Mouse (Mus musculus): ENCODE results near the gene Zfp27. TPM values are rescaled to one million over a fixed set of nuclear protein-coding genes. Genes with fewer than 3 reads are reported as not detected.
A peak's percentile ranks its signal among the peaks of the same experiment; 100 is the strongest.
"Not testable (repeated sequence)": the region's sequence is repeated elsewhere in the genome, so short reads cannot be mapped to it uniquely, and the experiment has no call there.

The Zfp27 gene
- polyA plus RNA-seq, 1 experiment from 2014 or later, result 12.8 TPM

GRCm38 (mm10) chr7:29907206-29907605 lies 834 bp upstream of the Zfp27 start:
- ATAC-seq (ENCODE audit: insufficient number of reproducible peaks, insufficient read depth, low FRiP score, low read depth), result no peak
- H3K27me3 ChIP-seq (ENCODE audit: control insufficient read depth, insufficient read depth, low read length), result no peaks in the 10 kb centered on the region
- H3K4me1 ChIP-seq (ENCODE audit: control insufficient read depth, insufficient read depth, low read length), result peaks cover 10% of the 10 kb centered on the region; the same call in 1 of the 2 replicates
- no peak overlapping the region for H3K9ac ChIP-seq (replicated peaks; ENCODE audit: low read depth, low read length)
- H3K36me3 ChIP-seq (ENCODE audit: control insufficient read depth, insufficient read depth, low read length), result peaks cover 14% of the 10 kb centered on the region; the same call in 1 of the 2 replicates
- H3K27ac ChIP-seq (ENCODE audit: low read length), result peak overlapping the region; percentile 75; the same call in 1 of the 2 replicates
- no peak overlapping the region for H3K4me2 ChIP-seq (replicated peaks; ENCODE audit: low read depth, low read length)
- H3K9me3 ChIP-seq (ENCODE audit: control insufficient read depth, low read depth, low read length), result no peaks in the 10 kb centered on the region
- 89% methylated on average over 5 of the region's 5 CpGs for WGBS
- no peak overlapping the region for H3K4me3 ChIP-seq (ENCODE audit: low read depth, low read length)

DNA sequence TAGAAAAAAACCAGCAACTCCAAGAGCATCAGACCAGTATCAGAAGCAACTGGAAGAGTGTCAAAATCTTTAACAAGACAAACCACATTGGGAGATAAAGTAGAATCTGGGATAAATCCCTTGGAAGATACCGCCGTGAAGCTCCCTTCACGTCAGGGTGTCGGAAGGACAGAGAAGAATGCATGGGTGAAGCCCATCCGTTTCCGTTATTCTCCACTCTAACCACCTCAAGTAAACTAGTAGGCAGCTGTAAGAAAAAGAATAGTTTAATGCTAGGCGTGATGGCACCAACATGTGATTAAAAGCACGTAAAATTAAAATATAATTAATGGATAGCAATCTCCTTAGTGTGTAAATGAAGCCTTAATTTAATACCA lies 298 bp upstream of the Zfp27 start:
- peak overlapping the region; percentile 61 for H3K4me2 ChIP-seq (replicated peaks; ENCODE audit: low read depth, low read length)
- H3K4me1 ChIP-seq (ENCODE audit: control insufficient read depth, insufficient read depth, low read length), result peaks cover 10% of the 10 kb centered on the region; the same call in 1 of the 2 replicates
- H3K27ac ChIP-seq (ENCODE audit: low read length), result peak overlapping the region; percentile 96
- H3K27me3 ChIP-seq (ENCODE audit: control insufficient read depth, insufficient read depth, low read length), result no peaks in the 10 kb centered on the region
- WGBS, result 23% methylated on average over 8 of the region's 8 CpGs
- no peak; the same call in 1 of the 2 replicates for ATAC-seq (ENCODE audit: insufficient number of reproducible peaks, insufficient read depth, low FRiP score, low read depth)
- H3K9ac ChIP-seq (replicated peaks; ENCODE audit: low read depth, low read length), result no peak overlapping the region; the same call in 1 of the 2 replicates
- no peaks in the 10 kb centered on the region for H3K9me3 ChIP-seq (ENCODE audit: control insufficient read depth, low read depth, low read length)
- H3K4me3 ChIP-seq (ENCODE audit: low read depth, low read length), result peak overlapping the region; percentile 59
- H3K36me3 ChIP-seq (ENCODE audit: control insufficient read depth, insufficient read depth, low read length), result peaks cover 11% of the 10 kb centered on the region; the same call in 1 of the 2 replicates

GRCm38 (mm10) chr7:29904101-29904500 lies 2.3 kb downstream of the Zfp27 start:
- no peak overlapping the region for H3K27ac ChIP-seq (ENCODE audit: low read length)
- H3K4me2 ChIP-seq (replicated peaks; ENCODE audit: low read depth, low read length), result no peak overlapping the region
- H3K9ac ChIP-seq (replicated peaks; ENCODE audit: low read depth, low read length), result no peak overlapping the region
- no peak overlapping the region for H3K4me3 ChIP-seq (ENCODE audit: low read depth, low read length)
- WGBS, result 95% methylated on average over 4 of the region's 4 CpGs
- peaks cover 18% of the 10 kb centered on the region for H3K36me3 ChIP-seq (ENCODE audit: control insufficient read depth, insufficient read depth, low read length)
- H3K4me1 ChIP-seq (ENCODE audit: control insufficient read depth, insufficient read depth, low read length), result no peaks in the 10 kb centered on the region
- no peak for ATAC-seq (ENCODE audit: insufficient number of reproducible peaks, insufficient read depth, low FRiP score, low read depth)
- no peaks in the 10 kb centered on the region for H3K27me3 ChIP-seq (ENCODE audit: control insufficient read depth, insufficient read depth, low read length)
- H3K9me3 ChIP-seq (ENCODE audit: control insufficient read depth, low read depth, low read length), result no peaks in the 10 kb centered on the region

DNA sequence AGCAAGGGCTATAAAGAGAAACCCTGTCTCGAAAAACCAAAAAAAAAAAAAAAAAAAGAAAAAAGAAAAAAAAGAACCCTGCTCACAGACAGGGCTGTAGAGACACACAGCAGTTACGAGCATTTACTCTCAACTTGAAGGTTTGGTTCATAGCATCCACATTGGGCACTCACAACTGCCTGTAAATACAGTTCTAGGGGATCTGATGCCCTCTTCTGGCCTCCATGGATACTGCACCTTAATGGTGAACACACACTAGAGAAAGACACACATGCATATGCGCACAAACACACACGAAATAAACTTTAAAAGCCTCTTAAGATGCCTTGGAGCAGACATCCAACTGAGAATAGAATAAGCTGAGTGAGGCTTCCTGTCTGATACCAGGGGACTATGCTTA lies 8.0 kb downstream of the Zfp27 start:
- WGBS, result 92% methylated on average over 4 of the region's 4 CpGs
- Histone ChIP-seq H3K4me2 (replicated peaks; ENCODE audit: low read depth, low read length) (no peak overlapping the region), H3K27ac (ENCODE audit: low read length) (no peak overlapping the region), H3K9me3 (ENCODE audit: control insufficient read depth, low read depth, low read length) (peaks cover 28% of the 10 kb centered on the region), H3K4me1 (ENCODE audit: control insufficient read depth, insufficient read depth, low read length) (no peaks in the 10 kb centered on the region), H3K4me3 (ENCODE audit: low read depth, low read length) (no peak overlapping the region), H3K27me3 (ENCODE audit: control insufficient read depth, insufficient read depth, low read length) (no peaks in the 10 kb centered on the region), H3K9ac (replicated peaks; ENCODE audit: low read depth, low read length) (no peak overlapping the region), H3K36me3 (ENCODE audit: control insufficient read depth, insufficient read depth, low read length) (peaks cover 59% of the 10 kb centered on the region)
- ATAC-seq (ENCODE audit: insufficient number of reproducible peaks, insufficient read depth, low FRiP score, low read depth), result no peak

DNA sequence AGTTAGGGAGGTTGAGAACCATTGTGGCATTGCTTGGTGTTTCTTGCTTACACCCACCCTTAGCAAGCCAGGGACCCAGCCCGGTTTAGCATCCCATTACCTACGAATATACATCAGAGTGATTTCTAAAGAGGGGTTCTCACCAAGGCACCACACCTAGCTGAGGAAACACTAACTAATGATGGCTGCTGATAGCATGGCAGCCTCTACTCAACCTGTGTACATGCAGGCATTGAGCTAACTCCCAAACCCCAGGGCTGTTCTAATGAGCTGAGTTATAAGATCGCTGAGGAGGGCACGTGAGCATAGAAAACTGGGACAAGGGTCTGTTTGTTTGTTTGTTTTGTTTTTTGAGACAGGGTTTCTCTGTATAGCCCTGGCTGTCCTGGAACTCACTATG lies 13.6 kb downstream of the Zfp27 start:
- Histone ChIP-seq H3K27ac (ENCODE audit: low read length) (no peak overlapping the region), H3K36me3 (ENCODE audit: control insufficient read depth, insufficient read depth, low read length) (peaks cover 41% of the 10 kb centered on the region), H3K9me3 (ENCODE audit: control insufficient read depth, low read depth, low read length) (peaks cover 37% of the 10 kb centered on the region), H3K9ac (replicated peaks; ENCODE audit: low read depth, low read length) (no peak overlapping the region), H3K4me1 (ENCODE audit: control insufficient read depth, insufficient read depth, low read length) (no peaks in the 10 kb centered on the region), H3K4me2 (replicated peaks; ENCODE audit: low read depth, low read length) (no peak overlapping the region), H3K4me3 (ENCODE audit: low read depth, low read length) (no peak overlapping the region), H3K27me3 (ENCODE audit: control insufficient read depth, insufficient read depth, low read length) (no peaks in the 10 kb centered on the region)
- no peak for ATAC-seq (ENCODE audit: insufficient number of reproducible peaks, insufficient read depth, low FRiP score, low read depth)
- 92% methylated on average over 4 of the region's 4 CpGs for WGBS

GRCm38 (mm10) chr7:29890501-29890900 lies 15.9 kb downstream of the Zfp27 start:
- Histone ChIP-seq H3K36me3 (ENCODE audit: control insufficient read depth, insufficient read depth, low read length) (peaks cover 29% of the 10 kb centered on the region), H3K9ac (replicated peaks; ENCODE audit: low read depth, low read length) (no peak overlapping the region), H3K27me3 (ENCODE audit: control insufficient read depth, insufficient read depth, low read length) (no peaks in the 10 kb centered on the region), H3K9me3 (ENCODE audit: control insufficient read depth, low read depth, low read length) (peaks cover 40% of the 10 kb centered on the region), H3K4me1 (ENCODE audit: control insufficient read depth, insufficient read depth, low read length) (no peaks in the 10 kb centered on the region), H3K4me2 (replicated peaks; ENCODE audit: low read depth, low read length) (no peak overlapping the region), H3K4me3 (ENCODE audit: low read depth, low read length) (no peak overlapping the region), H3K27ac (ENCODE audit: low read length) (no peak overlapping the region)
- 97% methylated on average over 7 of the region's 7 CpGs for WGBS
- ATAC-seq (ENCODE audit: insufficient number of reproducible peaks, insufficient read depth, low FRiP score, low read depth), result no peak

DNA sequence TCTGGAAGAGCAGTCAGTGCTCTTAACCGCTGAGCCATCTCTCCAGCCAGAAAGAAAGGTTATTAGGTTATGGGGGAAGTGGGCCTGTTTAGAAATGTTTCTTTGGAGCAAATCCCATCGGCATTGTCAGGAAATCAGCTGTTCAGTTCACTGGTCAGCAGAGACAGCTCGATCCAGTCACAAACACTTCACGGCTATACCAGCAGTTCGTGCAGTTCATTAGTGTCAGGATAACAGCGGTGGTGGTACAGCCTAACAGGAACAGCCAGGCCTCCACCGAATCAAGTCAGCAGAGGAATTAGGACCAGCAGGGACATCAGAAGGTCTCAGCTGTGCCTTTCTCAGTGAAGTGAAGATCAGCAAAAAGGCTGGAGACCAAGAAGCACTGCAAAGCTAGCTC lies 25.5 kb downstream of the Zfp27 start:
- no peak for ATAC-seq (ENCODE audit: insufficient number of reproducible peaks, insufficient read depth, low FRiP score, low read depth)
- H3K4me3 ChIP-seq (ENCODE audit: low read depth, low read length), result no peak overlapping the region

DNA sequence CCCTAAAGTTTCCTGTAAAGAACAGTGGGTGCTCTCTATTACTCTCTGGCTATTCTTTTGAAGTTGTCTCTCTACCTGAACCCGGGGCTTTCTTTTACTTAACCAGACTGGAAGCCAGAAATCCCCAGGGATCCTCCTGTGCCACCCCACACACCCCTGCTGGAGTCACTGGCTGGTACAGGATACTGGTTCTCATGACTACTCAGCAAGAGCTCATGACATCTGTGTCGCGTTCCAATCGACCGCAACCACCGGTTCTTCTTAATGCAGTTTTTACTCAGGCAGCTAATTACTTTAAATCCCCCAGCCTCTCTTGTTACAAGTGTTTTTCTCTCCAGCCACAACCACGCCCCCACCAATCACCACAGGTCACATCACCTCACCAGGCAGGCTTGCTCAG lies 26.3 kb downstream of the Zfp27 start:
- Histone ChIP-seq H3K36me3 (ENCODE audit: control insufficient read depth, insufficient read depth, low read length) (peaks cover 9% of the 10 kb centered on the region; the same call in 1 of the 2 replicates), H3K27ac (ENCODE audit: low read length) (no peak overlapping the region), H3K4me2 (replicated peaks; ENCODE audit: low read depth, low read length) (no peak overlapping the region), H3K4me3 (ENCODE audit: low read depth, low read length) (no peak overlapping the region), H3K4me1 (ENCODE audit: control insufficient read depth, insufficient read depth, low read length) (no peaks in the 10 kb centered on the region), H3K9me3 (ENCODE audit: control insufficient read depth, low read depth, low read length) (peaks cover 8% of the 10 kb centered on the region), H3K27me3 (ENCODE audit: control insufficient read depth, insufficient read depth, low read length) (no peaks in the 10 kb centered on the region), H3K9ac (replicated peaks; ENCODE audit: low read depth, low read length) (no peak overlapping the region)
- ATAC-seq (ENCODE audit: insufficient number of reproducible peaks, insufficient read depth, low FRiP score, low read depth), result no peak
- 75% methylated on average over 7 of the region's 7 CpGs for WGBS

More for the DNA sequence above, 25.5 kb downstream of the Zfp27 start:
- H3K4me1 ChIP-seq (ENCODE audit: control insufficient read depth, insufficient read depth, low read length), result no peaks in the 10 kb centered on the region
- H3K27me3 ChIP-seq (ENCODE audit: control insufficient read depth, insufficient read depth, low read length), result no peaks in the 10 kb centered on the region
- peaks cover under 1% of the 10 kb centered on the region; the same call in 1 of the 2 replicates for H3K36me3 ChIP-seq (ENCODE audit: control insufficient read depth, insufficient read depth, low read length)
- H3K4me2 ChIP-seq (replicated peaks; ENCODE audit: low read depth, low read length), result no peak overlapping the region
- H3K27ac ChIP-seq (ENCODE audit: low read length), result no peak overlapping the region
- WGBS, result 86% methylated on average over 7 of the region's 7 CpGs
- peaks cover 6% of the 10 kb centered on the region; the same call in 1 of the 2 replicates for H3K9me3 ChIP-seq (ENCODE audit: control insufficient read depth, low read depth, low read length)
- no peak overlapping the region for H3K9ac ChIP-seq (replicated peaks; ENCODE audit: low read depth, low read length)

- H3K9ac ChIP-seq (replicated peaks; ENCODE audit: low read depth, low read length); H3K4me2 ChIP-seq (replicated peaks; ENCODE audit: low read depth, low read length); H3K4me1 ChIP-seq (ENCODE audit: control insufficient read depth, insufficient read depth, low read length); ATAC-seq (ENCODE audit: insufficient number of reproducible peaks, insufficient read depth, low FRiP score, low read depth); H3K27ac ChIP-seq (ENCODE audit: low read length); H3K27me3 ChIP-seq (ENCODE audit: control insufficient read depth, insufficient read depth, low read length); H3K4me3 ChIP-seq (ENCODE audit: low read depth, low read length): not testable (repeated sequence)
- WGBS, result 90% methylated on average over 9 of the region's 9 CpGs
- Histone ChIP-seq H3K36me3 (ENCODE audit: control insufficient read depth, insufficient read depth, low read length) (peaks cover 19% of the 10 kb centered on the region), H3K9me3 (ENCODE audit: control insufficient read depth, low read depth, low read length) (peaks cover 18% of the 10 kb centered on the region)
Measured at GRCm38 (mm10) chr7:29877561-29877960, 28.8 kb downstream of the Zfp27 start.
